Mouse (Mus musculus): ENCODE measurements at regions not wholly inside any gene's neighbourhood (a gene's known extent, or its start where the extent isn't known, plus 50 kb on each side); places are given as distances from the start of the nearest gene placed in this dataset.

DNA sequence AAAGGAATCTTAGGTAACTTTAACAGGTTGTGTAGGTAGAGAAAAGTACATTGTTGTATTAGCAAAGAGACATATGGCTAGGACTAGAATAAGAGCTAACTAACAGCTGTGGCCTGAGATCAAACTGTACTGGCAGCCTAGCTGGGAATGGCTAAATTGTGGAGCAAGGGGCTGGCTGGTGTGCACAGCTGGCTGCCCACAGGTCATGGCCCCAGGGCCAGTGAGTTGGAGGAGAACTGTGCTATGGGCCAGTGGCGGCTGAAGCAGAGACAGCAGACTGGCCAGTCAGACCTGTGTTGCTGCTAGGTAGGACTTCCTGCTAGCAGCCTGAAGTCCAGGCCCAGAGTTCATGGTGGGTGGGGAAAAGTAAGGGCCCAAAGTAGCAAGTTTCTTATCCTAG is 394.6 kb downstream of the Hace1 start:
- no peak for DNase-seq (ENCODE audit: low spot score in 2 of 2)

- DNase-seq (ENCODE audit: low spot score in 2 of 2) = no peak
These were observed 405.2 kb downstream of the Hace1 start for GRCm38 (mm10) chr10:45982731-45983274.

DNA sequence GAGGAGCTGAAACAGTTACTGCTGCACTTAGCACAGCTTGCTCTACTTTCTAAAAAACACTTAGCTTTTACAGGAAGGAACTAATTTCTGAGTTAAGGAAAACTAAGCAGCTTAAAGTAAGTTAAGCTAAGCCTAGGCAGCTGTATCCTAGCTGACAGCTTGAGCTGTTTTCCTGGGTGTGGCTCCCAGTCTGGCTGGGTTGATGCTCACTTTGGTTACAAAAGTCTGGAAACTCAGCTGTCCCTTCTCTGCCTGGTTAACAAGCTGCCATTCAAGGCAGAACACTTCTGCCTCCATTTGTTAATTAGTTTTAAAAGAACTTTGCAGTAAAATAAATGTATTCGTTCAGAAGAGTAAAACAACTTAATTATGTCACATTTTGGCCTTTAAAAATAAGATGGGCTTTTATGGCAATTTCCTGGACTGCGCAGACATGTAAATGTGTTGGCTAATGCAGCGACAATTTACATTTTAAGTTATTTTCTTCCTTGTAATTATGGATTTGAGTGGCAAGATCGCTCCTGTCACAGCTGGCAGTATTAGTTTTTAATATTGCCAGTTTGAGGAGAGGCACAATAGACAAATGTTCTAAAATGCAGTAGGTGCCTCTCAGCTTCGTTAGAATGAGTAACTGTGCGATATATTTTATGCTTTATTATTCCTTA is 406.2 kb downstream of the Hace1 start:
- DNase-seq (ENCODE audit: low spot score in 2 of 2) = no peak

DNA sequence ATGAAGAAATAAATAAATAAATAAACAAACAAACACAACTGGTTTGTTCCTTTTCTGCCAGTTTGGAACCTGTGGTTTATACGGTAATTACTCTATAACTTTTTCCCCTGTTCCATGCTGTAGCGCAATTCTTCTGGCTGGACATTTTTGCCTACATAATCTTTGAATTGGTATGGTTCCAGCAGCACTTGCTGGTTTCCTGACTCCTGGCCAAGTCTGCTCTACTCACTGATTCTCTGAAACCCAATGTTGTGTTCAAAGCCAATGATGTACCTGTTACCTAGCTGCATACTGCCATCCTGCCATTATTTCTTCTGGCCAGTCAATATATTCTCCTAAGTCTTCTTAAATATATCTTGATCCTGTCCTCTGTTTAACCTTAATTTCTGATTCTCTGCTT is 408.7 kb downstream of the Hace1 start:
- DNase-seq (ENCODE audit: low spot score in 2 of 2) = no peak

- no peak for DNase-seq (ENCODE audit: low spot score in 2 of 2)
These were observed 428.7 kb downstream of the Hace1 start for GRCm38 (mm10) chr10:46006319-46006718.

GRCm38 (mm10) chr10:46011916-46012596 is 434.4 kb downstream of the Hace1 start:
- peak; percentile 15 to 17 for DNase-seq (ENCODE audit: low spot score in 2 of 2)

DNA sequence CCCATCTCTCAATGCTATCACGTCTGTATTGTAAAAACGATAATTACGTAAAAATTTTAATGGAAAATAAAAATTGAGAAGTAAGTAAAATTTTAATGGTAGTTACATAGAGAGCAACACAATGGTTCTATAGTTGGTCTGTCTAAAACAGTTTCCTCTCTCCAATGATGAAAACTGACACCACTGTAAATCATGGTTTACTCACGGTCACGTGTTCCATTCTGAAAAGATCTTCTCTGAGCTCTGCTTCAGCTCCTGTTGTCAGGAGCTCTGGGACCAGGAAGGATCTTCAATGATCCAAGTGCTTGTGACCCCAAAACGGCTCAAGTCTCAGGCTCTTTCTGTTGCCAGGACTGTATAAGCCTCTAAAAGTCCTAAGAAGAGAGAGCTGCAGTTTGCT is 435.0 kb downstream of the Hace1 start:
- DNase-seq (ENCODE audit: low spot score in 2 of 2) = no peak

- DNase-seq (ENCODE audit: low spot score in 2 of 2) = no peak
These were observed 438.7 kb downstream of the Hace1 start for GRCm38 (mm10) chr10:46016295-46016694.

- no peak for DNase-seq (ENCODE audit: low spot score in 2 of 2)
These were observed 468.0 kb downstream of the Hace1 start for GRCm38 (mm10) chr10:46045474-46046093.

DNA sequence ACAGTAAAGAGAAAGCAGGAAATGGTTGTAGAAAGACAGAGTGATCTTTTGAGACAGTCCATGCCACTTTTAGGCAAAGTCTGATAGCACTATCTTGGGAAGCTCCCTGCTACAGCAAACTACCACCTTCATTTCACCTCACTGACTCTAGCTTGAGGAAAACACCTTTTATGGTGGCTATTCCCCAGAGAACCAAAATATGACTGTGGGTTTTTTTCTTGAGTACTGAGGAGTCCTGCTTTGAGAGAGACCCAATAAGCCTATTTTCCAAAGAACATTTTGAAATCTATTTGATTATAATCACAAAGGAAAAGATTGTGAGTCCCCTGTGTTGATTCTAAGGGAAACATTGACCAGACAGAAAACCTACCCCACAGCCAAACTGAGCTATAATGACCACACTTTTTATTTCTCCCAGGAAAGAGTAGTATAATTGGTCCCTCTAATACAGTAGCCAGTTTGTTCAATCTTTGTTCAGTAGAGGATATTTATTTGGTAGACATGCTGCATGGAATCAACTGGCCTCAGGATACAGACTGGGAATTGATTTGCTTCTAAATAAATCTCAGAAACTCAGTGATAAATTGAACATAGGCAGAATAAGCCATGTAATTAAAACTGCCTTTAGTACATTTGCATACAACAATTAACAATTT is 468.6 kb downstream of the Hace1 start:
- no peak for DNase-seq (ENCODE audit: low spot score in 2 of 2)

DNA sequence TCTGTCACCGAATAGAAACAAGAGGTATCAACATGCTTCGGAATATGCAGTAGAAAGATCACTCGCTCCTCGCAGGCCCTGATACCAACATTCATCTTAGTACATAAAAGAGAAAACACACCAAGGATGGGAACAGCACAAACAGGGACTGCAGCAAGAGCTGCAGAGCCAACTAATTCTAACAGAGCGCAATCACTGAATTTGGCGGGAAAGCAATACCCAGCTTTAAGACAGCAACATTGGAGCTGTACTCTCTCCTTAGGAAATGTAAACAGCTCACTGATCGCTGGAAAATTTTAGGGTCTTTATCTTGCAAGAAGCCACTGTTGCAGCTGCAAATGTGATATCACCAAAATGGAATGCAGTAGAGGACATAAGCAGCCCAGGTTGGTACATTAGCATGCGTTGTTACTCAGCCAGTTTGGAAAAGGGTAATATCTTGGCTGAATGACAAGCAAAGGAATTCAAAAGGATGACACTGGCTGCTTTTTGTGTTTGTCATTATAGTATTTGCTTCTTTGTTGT is 469.3 kb downstream of the Hace1 start:
- no peak for DNase-seq (ENCODE audit: low spot score in 2 of 2)

- DNase-seq (ENCODE audit: low spot score in 2 of 2) = no peak
These were observed 470.0 kb downstream of the Hace1 start for GRCm38 (mm10) chr10:46047591-46047990.

- DNase-seq (ENCODE audit: low spot score in 2 of 2) = peak; percentile 8 to 10
These were observed 480.0 kb downstream of the Hace1 start for GRCm38 (mm10) chr10:46057362-46058198.

- no peak for DNase-seq (ENCODE audit: low spot score in 2 of 2)
These were observed 480.5 kb downstream of the Hace1 start for GRCm38 (mm10) chr10:46058199-46058472.

DNA sequence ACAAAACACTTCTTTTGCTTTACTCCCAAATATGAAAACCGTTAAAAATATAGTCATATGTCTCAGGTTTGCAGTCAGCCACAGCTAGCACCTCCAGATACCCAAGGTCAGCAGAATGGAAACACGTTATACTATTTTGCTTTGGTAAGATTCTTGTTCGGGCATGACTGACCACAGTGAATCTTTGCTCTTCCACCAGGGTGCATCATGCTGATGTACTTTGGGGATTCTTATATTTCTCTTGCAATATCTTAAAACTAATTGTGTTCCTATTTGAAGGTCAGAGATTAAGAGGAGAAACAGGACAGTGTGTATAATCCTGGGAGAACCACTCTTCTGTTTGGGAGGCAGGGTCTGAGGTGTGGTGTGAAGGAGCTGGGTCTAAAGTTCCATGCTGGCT is 481.7 kb downstream of the Hace1 start:
- DNase-seq (ENCODE audit: low spot score in 2 of 2) = no peak

- DNase-seq (ENCODE audit: low spot score in 2 of 2) = no peak
These were observed 486.2 kb downstream of the Hace1 start for GRCm38 (mm10) chr10:46063831-46064230.

DNA sequence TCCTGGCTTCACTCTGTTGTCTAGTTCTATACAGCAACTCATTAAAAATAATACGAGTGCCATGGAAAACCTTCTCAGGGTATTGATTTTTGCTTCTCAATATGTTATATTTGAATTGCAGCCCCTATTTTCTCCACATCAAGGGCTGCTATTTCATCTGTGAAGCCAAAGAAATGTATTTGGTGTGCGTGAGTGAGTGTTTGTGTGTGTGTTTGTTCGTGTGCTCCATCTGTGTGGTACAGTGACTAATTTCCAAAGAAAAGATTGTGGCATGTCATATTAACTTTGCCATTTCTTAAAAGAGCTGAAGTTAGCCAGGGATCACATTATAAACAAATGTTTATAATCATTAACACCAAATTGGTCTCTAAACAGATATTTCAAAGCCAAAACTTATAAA is 493.1 kb downstream of the Hace1 start:
- DNase-seq (ENCODE audit: low spot score in 2 of 2) = no peak

DNA sequence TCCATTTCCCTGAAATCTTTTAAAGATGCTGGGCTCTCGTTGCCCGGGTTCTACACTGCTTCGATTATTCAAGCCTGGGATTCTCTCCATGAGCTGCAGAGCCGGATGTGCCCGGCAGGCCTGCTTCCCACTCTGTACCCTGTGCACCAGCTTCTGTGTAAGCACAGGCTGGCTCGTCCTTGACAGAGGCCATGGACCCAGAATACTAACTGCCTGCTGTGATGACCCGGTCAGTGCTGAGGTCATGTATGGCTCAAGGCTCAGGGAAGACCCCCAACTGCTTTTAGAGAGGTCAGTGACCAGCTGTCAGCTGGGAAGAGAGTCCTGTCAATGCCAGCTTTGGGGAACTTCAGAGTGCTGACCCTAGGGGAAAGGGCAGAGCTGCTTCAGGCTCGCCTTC is 493.6 kb downstream of the Hace1 start:
- no peak for DNase-seq (ENCODE audit: low spot score in 2 of 2)

GRCm38 (mm10) chr10:46071810-46072549 is 494.4 kb downstream of the Hace1 start:
- DNase-seq (ENCODE audit: low spot score in 2 of 2) = no peak

DNA sequence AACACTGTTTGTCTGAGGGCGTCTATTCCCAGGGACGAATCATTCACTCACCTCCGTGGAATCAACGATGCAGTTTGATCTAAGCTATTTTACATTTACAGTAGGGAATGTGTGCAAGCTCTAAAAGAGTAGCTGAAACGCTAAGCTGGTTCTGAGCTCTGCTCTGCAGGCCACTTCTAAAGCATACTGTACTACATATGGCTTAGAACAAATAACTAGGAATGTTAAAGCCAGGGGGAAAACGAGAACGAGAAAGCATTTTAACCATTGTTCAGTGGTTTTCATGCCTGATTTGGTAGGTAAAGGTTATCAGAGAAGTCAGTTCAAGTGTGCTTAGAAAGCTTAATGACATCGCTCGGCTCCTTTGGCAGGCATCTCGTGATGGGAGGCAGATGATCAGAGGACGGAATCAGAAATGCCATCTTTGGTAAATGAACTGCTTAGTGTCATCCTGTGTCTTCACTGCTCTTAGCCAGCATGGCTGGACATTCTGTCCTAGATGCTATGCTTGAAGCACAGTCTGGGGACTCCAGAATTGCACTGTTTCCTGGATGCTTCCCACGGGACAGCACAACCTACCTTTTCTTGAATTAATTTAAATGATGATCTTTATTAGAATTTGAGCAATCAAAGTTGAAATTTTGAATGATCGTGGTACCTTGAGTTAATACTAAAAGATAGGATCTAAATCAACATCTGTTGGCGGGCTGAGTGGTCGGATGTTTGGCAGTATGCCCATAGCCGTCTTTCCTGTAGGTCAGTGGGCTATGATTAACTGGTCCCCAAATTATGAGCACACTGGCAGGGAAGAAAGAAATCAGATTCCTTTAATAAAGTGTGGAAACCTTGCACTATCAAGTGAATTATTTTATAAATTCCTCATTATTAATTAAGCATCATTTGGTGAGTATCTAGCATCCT is 495.2 kb downstream of the Hace1 start:
- no peak for DNase-seq (ENCODE audit: low spot score in 2 of 2)

All from urinary bladder, postnatal 36 days (tissue).